Mouse (Mus musculus) liver, adult 2 months (tissue): ENCODE results near the gene 4933430I17Rik.

Source experiments
- CTCF ChIP-seq: fragments of 200-500 bp; IDR thresholded peaks from 2 replicates; pipeline ENCODE4 v1.5.1; 2011; ENCODE audit warnings: low read depth, low read length, control low read depth
- POLR2A ChIP-seq: fragments of 200-500 bp; IDR thresholded peaks from 2 replicates; pipeline ENCODE4 v1.6.1; 2011; ENCODE audit warnings: low read length, control low read depth; ENCODE audit not compliant: insufficient read depth; ENCODE audit errors: extremely low read depth

- TF ChIP-seq CTCF, result no peak
- TF ChIP-seq POLR2A, result 0 out of 2 replicates have a peak, but pooled peaks have one; percentile 27
These were observed at the start of gene 4933430I17Rik, which contains the start of gene Pole3 for GRCm38 (mm10) chr4:62524651-62525488.
